Mouse (Mus musculus): ENCODE results near the gene Espn.

DNA sequence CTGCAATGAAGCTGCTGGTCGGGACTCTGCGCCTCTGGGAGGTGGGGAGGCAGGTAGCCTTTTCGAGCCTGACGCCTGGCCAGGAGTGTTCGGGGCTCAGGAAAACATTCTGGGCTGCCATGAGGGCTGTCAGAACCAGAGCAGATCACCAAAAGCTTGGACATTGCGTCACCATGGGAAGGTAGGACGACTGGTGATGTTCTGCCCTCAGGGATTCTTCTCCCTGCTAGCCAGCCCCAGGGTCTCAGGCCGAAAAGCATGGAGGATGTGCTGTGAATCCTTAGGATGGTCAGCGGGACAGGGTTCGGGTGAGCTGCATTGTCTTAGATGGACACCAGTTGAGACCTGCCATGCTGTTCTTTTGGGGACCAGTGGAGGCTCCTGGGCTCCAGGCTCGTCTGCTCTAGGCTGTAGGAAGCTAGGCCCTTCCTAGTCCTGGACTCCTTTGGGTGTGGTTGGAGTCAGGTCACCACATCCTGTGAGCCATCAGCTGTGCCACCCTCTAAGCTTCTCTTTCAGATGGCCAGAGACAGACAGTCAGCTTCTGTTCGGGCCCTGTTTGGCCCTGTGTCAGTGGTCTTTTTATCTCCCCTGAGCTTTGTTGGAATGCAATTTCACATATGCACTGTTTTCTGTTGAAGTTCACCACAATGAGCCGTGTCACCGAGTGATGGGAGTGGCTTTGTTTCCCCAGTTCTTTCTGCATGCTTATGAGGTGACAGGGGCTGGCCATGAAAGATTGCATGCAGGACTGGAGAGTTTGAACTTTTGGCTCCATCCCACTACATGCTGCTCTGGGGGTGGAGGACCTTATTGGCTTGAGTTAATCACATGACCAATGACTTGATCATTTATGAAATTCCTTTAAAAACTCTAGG, 34.3 kb upstream of the Espn start:
- TF ChIP-seq CTCF (IDR thresholded peaks at IDR 0.05; ENCODE audit: low read depth) = no peak
- TF ChIP-seq EP300 (optimal IDR thresholded peaks at IDR 0.05) = no peak

All from stomach, postnatal 0 days (tissue).